Mouse (Mus musculus): Measurements from ENCODE around the gene Ccdc51.
A peak's percentile ranks its signal among the peaks of the same experiment; 100 is the strongest.

Gene Ccdc51

DNA sequence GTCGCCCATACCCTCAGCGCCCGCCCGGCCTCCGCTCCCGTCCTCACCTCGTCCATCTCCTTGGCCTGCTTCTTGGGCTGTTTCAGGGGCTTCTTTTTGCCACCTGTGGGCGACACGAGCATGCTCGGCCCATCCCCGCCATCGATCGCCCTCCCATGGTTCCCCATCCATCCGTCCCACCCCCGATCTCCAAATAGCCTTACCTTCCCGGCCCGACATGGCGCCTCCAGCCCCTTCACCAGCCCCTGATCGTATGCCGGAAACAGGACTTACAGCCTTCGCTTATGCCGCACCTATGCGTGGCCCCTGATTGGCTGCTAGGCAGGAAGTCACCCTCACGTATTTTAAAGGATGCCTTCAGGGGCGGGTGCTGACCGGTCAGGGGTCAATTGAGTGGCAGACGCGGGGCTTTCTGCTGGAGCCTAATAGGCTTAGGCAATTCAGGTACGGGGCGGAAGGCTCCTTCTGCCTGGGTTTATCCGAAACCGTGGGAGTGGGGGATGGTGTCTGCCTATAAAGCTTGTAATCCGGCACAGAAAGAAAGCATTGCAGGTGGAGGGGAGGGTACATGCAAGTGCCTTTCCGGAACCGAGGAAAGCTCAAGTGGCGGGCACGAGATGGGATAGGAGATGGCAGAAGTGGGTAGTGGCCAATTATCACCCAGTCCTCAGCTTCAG is at the start of gene Ccdc51, which contains the start of gene Tma7:
Gene Ccdc51 (plus strand): TSS at position 370 of the 677 bp plus-strand sequence.
Gene Tma7 (minus strand): TSS at position 464 of the 677 bp plus-strand sequence.
- peak; percentile 86 to 89 for DNase-seq (ENCODE audit: low spot score in 2 of 2)

DNA sequence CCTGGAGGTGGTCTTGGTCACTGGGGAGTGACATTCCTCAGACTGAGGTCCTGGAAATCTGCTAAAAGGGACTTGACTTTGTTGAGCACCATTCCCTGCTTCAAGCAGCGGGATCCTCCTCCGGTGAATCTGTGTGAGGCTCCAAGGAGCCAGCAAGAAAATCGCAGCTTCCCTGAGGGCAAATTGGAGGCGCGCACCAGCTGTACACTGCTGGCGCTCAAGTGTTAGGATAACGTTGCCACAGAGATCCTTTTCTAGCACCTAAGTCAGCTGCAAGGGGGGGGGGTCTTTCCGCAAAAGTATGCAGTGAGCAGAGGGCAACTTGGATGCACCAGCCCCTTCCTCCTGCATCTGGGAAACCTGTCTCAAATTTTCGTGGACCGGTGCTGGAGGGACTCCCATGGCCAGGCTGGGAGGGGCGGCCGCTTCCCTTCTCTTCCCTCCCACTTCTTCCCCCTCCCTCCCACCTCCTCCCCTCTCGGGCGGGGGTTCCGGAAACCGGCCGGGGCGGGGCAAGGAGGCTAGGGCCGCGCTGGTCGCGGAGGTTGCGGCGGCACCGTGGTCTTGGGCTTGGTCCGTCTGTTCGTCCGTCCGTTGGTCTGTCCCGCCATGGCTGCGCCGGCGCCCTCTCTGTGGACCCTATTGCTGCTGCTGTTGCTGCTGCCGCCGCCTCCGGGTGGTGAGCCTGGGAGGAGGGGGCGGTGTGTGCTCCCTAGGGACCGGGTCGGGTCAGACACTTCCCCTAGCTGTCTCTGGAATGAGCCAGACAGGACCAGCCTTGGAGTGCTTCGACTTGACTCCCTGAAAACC is 44.0 kb upstream of the Ccdc51 start, which contains the start of gene Shisa5:
Gene Shisa5 (plus strand): TSS at position 480 of the 810 bp plus-strand sequence.
- peak in 1 of 2 experiments; percentile 51 for DNase-seq (ENCODE audit: low spot score in 2 of 2)

DNA sequence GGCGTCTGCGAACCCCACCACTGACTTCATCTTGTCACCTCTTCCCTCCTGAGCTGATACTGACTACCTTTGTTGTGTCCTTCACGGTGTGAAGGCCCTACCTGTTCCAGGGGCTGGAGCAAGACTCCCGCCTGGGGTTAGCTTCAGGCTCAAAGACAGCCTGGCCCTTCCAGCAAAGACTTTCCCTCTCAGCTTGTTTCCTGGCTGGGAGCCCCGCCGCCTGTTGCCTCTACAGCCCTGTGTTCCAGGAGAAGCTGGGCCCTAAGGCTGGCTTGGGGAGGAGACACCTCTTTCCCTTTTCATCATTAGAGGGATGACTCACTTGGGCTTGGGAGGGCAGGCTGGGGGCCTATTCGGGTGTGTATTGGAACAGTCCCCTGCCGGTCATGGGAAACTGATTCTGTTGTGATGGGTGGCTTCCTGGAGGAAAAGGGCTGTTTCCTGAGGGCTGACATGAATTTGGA is 43.4 kb upstream of the Ccdc51 start:
- no peak for DNase-seq (ENCODE audit: low spot score in 2 of 2)

DNA sequence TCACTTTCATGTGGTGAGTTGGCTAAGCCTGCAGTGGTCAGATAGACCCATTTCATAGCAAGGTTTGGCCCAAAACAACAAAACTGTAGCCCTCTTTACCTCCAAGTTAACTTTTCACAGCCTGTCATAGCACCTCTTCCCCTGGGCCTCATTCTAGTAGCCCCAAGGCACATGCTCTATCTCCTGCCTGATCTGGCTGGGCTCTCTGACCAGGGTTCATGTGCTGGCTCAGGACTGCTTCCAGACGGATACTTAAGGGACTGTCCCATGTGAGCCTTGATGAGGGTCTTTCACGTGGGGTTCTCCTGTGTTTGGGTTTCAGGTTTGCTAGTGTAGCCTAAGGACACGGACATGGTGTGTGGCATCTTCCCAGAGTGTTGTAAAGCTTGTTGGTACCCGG is 42.6 kb upstream of the Ccdc51 start:
- no peak for DNase-seq (ENCODE audit: low spot score in 2 of 2)

DNA sequence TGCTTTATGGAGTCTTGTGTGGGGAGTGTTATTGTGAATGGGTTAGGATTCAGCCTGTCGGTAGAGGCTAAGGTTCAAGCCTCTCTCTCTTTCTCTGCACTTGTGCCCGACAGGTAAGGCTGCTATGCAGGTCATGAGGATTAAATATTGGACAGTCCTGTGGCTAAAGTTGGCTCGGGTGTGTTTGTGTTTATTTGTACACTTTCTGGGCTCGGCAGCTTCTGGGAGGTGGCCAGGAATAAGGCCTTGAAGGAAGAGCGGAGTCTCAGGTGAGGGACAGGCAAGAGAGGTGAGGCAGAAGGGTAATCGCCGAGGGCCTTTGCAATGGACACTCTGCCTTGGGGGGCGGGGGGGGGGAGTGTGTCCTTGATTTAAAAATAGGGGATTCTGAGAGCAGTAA is 42.1 kb upstream of the Ccdc51 start:
- no peak for DNase-seq (ENCODE audit: low spot score in 2 of 2)

DNA sequence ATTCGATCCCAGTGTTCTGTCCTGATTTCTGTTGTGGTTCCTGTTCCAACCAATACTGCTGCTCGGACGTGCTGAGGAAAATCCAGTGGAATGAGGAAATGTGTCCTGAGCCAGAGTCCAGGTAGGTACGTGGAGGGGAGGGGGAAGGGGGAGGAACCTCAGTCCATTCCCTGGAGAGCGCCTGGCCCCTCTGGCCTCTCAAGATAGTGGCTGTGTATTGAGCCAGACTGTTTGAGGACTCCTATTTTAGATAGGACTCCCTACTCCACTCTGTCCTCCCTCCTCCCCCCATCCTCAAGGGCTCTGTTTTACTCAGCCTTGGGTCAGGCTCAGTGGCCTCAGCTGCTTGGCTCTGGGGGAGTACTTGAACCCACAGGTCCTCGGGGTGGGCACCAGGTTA is 41.4 kb upstream of the Ccdc51 start:
- DNase-seq (ENCODE audit: low spot score in 2 of 2) = no peak

DNA sequence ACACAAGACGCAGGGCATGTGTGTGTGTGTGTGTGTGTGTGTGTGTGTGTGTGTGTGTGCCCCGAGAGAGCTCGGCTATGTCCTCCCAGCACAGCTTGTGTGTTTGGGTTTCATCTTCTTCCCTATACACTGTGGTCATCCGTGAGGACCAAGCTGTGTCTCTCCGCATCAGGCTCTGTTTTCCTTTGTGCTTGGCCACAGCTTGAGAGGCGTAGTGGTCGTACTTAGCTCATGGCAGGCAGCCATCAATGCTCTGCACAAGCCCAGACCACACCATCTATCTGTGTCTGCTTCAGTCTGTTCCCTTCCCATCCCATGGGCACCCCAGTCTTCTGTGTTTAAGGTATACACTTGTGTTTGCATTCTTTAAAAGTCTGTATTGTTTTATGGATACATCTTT is 40.9 kb upstream of the Ccdc51 start:
- no peak for DNase-seq (ENCODE audit: low spot score in 2 of 2)

DNA sequence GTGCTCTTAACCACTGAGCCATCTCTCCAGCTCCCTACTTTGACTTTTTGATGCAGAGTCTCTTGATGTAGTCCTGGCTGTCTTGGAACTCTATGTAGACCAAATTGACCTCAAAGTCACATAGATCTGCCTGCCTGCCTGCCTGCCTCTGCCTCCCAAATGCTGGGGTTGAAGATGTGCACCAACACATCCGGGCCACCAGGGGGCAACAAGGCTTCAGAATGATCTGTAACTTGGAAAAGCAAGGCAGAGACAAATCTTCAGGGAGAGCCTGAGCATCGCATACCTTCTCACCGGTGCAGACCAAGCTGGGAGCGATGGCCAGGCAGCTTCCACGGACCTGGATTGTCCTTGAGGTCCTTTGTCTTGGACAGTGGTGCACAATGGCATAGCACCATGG is 36.0 kb upstream of the Ccdc51 start:
- DNase-seq (ENCODE audit: low spot score in 2 of 2) = no peak

DNA sequence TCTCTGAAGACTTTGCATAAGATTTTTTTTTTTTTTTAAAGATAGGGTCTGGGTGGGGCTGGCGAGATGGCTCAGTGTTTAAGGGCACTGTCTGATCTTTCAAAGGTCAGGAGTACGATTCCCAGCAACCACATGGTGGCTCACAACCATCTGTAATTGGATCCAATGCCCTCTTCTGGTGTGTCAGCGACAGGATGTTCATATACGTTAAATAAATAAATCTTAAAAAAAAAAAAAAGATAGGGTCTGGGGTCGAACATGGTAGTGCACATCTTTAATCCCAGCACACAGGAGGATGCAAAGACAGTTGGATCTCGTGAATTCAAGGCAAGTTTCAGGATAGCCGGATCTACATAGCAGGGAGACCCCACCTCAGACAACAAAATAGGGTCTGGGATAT is 33.0 kb upstream of the Ccdc51 start:
- no peak for DNase-seq (ENCODE audit: low spot score in 2 of 2)

DNA sequence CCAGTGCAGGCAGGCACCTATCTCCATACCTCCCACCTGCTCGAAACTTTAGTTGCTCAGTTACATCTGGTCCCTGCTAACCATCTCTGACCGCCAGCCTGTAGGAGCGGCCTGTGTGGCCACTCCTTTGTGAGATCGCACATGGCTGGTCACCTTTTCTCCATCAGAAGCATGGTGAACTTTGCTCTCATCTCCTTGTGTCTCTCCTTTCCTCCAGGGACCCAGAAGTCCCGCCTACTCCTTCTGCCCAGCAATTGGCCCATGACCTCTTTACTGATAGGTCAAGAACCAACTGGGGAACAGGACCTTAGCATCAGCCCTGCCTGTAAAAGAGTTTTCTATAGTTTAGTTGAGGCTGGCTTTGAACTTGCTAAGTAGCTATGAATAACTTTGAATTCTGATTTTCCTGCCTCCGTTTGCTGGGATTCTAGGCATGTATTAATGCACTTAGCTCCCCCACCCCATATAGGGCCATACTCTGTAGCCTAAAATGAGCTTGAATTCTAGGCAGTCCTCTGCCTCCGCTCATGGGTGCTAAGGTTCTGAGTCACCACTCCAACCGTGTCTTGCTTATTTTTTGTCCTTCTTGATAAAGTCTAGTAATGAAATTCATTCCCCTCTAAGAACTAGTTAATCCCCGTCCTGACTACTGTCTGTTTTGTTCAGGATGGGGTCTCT is 32.2 kb upstream of the Ccdc51 start:
- DNase-seq (ENCODE audit: low spot score in 2 of 2) = no peak

DNA sequence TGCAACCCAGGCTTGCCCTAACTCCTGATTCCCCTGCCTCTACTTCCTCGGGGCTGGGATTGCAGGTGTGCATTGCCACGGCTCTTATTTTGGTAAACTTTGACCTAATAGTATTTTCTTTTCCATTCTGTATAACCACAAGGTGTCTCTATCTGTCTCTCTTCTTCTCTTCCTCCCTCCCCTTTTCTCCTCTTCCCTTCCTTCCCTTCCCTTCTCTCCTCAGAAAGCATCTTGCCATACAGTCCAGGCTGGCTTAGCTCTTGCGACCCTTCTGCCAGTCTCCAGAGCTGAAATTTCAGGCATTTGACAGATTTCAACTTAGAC is 31.7 kb upstream of the Ccdc51 start:
- DNase-seq (ENCODE audit: low spot score in 2 of 2) = no peak

DNA sequence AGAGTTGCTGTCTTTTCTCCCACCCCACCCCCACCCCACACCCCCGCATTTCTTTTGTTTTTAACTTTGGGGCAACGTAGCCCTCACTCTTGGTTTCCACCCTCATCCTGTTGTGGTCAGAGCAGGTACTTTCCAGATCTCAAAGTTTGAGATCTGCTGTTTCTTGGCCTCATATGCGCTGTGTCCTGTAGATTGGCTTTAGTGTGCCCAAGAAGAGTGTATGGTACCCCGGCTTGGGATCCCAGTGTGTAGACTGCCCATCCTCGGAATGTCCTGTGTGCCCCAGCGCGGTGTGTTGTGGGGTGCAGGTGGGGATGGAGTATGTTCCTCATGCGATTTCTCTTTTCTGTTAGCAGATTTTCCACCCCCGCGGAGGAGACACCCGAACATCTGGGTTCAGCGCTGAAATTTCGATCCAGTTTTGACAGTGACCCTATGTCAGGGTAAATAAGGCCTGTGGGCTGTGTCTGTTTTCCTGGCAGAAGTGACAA is 31.2 kb upstream of the Ccdc51 start:
- no peak for DNase-seq (ENCODE audit: low spot score in 2 of 2)

DNA sequence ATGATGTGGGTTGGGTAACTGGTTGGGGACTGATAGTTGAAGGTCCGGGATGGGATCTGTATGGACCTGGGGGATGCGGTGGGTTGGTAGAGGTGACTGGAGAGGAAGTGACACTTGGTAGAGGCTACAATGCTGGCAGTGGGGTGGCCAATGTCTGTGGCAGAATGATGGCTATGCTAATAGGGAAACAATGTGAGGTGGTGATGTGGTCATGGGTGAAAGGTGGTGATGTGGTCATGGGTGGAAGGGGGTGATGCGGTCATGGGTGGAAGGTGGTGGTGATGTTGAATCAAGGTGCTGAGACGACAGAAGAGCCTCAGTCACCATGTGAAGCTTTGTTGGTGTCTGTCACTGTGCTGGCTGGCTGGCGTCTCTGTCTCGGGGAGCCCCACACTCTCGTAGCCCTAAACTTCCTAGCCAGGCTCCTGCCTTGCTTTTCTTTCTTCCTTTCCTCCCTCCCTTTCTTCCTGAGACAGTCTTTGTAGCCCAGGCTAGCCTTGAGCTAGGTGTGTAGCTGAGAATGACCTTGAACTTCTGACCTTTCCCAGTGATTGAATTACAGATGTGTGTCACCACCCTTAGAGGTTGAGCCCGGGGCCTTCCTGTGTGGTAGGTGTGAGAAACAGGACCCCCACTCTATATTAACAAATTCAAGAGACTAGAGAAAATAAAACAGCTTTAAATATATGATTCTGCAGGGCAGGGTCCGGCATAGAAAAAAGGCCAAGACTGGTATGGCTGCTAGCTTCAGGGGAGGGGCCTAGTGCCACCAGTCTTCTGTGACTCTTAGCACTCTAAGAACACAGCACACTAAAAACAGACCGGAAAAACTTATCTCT is 30.4 kb upstream of the Ccdc51 start:
- peak in 1 of 2 experiments; percentile 3 for DNase-seq (ENCODE audit: low spot score in 2 of 2)

DNA sequence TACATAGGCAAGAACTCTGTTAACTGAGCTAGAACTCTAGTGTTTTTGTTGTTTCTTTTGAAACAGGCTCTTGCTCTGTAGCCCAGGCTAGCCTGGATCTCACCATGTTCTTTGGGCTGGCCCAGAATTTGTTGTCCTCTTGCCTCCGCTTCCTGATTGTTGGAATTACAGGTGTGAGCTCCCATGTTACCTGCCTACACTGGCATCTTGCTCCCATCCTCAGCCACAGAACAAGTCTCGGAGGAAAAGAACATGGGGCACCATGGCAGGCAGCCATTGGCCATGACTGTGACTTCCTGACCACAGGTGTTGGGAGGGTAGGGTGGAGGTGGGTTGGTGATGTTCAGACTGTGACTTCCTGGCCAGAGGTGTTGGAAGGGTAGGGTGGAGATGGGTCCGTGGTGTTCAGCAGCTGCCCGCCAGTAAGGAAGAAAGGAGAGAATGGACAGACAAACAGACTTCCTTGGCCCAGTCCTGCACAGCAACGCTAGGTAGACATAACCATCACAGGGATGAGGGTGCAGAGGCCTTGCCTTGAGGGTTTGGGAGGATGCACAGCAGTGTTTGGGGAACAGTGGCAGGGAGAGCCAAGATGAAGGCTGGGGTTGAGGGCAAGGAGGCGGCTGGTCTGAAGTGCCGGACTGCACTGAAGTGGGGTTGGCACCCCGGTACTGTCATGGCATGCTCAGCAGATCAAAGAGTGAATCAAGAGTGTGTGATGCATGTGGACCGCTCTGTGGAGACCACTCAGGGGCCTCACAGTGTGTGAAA is 29.6 kb upstream of the Ccdc51 start:
- peak in 1 of 2 experiments; percentile 4 for DNase-seq (ENCODE audit: low spot score in 2 of 2)

DNA sequence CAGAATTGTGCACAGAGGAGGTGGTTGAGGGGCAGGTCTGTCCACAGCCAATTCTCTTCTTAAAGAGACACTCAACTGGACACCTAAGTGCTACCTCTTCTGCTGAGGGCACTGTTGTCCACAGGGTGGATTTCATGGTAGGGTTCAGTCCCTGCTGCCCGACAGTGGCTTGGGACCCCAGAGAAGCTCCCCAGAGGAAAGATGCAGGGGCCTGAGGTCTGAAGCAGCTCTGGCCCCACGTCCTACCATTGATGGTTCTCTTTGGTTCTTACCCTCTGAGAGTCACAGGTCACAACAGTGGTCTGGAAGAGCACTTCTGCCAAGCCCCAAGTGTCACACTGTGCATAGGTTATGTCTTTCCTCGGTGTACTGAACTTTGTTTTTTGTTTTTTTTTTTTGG is 28.9 kb upstream of the Ccdc51 start:
- DNase-seq (ENCODE audit: low spot score in 2 of 2) = peak in 1 of 2 experiments; percentile 2

DNA sequence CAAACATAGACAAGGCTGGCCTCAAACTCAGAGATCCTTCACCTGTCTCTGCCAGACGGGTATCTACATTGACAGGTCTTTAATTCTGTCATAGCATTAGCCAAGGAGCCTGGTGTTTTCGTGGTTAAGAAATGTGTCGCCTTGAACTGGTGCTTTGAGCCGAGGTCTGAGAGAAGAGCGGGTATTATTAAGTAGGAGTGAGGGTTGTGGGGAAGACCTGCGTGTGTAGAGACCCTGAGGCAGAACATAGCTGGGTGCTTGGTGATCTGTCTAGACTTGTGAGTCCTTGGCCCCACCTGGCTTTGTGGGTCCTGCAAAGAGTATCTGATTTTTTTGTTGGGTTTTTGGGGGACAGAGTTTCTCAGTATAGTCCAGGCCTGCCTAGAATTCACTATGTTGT is 28.4 kb upstream of the Ccdc51 start:
- DNase-seq (ENCODE audit: low spot score in 2 of 2) = peak in 1 of 2 experiments; percentile 3

DNA sequence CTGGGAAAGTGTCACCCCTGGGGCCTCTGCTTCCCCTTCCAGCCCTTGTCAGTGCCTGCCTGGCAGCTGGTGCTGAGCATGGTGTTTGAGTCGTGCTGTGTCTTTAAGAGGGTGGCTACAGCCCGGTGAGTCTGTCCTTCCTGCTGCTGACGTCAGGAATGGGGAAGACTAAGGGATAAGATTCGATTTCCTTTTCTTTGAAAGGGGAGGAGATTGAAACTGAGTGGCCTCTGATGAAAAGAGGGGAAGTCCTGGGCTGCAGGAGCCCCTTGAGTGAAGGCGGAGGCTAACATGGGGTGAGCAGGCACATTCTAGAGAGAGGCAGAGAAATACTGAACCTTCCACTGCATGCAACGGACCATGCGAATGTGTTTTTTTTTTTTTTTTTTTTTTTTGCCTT is 27.6 kb upstream of the Ccdc51 start:
- peak; percentile 64 to 65 for DNase-seq (ENCODE audit: low spot score in 2 of 2)

DNA sequence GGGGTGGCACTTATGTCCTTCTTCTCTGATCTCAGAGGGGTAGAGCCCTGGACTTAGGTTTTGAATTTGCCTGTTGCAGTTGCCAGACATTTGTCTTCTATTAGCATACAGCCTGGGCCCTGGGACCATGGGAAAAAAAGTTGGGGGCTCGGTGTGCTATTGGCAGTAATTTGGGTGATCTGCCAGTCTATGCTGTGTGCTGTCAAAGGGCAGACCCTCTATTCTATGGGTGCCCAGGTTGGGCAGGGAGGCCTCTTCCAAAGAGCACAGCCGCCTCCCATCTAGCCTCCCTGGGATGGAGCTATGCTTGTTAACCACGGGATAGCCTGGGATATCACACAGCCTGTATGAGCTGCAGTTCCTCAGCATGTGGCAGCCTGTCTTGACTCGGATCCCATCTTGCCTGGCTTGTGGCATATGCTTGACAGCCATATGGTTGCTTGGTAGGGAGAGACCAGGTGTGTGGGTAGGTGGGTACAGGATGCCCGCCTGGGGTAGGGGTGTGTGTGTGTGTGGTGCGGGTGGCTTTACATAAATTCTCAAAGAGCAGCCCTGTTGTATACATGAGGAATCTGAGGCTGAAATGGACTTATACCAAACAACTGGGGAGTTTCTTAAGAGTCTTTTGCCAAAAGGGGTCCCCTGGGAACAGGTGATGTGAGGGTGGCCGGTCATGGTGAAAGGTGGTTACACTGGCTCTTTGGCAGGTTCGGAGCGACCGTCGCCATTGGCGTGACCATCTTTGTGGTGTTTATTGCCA is 26.8 kb upstream of the Ccdc51 start:
- no peak for DNase-seq (ENCODE audit: low spot score in 2 of 2)

DNA sequence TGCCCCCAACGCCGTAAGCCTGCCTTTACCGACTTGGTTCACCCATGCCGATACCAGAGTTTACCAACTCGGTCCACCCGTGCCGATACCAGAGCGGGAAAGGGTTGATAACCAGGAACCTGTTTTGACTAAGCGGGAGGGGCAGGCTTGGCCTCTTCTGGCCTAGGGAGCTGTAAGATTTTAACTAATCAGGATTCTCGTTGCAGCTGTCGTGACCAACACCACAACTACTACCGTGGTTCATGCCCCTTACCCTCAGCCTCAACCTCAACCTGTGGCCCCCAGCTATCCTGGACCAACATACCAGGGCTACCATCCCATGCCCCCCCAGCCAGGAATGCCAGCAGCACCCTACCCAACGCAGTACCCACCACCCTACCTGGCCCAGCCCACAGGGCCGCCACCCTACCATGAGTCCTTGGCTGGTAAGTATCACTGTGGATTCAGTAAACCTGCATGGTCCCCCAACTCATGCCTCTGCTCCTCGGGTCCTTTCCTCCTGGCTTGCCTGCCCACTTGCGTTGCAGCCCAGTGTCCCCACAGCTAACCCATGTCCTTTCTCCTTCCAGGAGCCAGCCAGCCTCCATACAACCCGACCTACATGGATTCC is 26.1 kb upstream of the Ccdc51 start:
- no peak for DNase-seq (ENCODE audit: low spot score in 2 of 2)

Measured in frontal cortex, postnatal 10 days (tissue).